Mouse (Mus musculus) ES-Bruce4 (cell line): ENCODE results near the gene Atp1a4. TPM values are rescaled to one million over a fixed set of nuclear protein-coding genes. Genes with fewer than 3 reads are reported as not detected.
"Not testable (repeated sequence)": the region's sequence is repeated elsewhere in the genome, so short reads cannot be mapped to it uniquely, and the experiment has no call there.

Source experiments
- H3K27ac ChIP-seq: 2 replicates; pipeline ENCODE4 v1.5.1; 2012; ENCODE audit warnings: low read length, inconsistent platforms; ENCODE audit not compliant: insufficient read depth
- H3K27me3 ChIP-seq: 2 replicates; pipeline ENCODE4 v1.6.1; 2012; ENCODE audit warnings: mild to moderate bottlenecking, low read length, inconsistent platforms; ENCODE audit not compliant: control insufficient read depth, poor library complexity, insufficient read depth, severe bottlenecking
- H3K36me3 ChIP-seq: 2 replicates; pipeline ENCODE4 v1.6.1; 2012; ENCODE audit warnings: inconsistent platforms, mild to moderate bottlenecking, low read length, moderate library complexity; ENCODE audit not compliant: control insufficient read depth, poor library complexity, insufficient read depth, severe bottlenecking
- H3K4me1 ChIP-seq: one replicate; pipeline ENCODE4 v1.8.1; 2011; ENCODE audit warnings: low read length; ENCODE audit not compliant: control insufficient read depth, insufficient read depth
- H3K4me3 ChIP-seq: 2 replicates; pipeline ENCODE4 v1.5.1; 2011; ENCODE audit warnings: low read depth, mild to moderate bottlenecking, low read length
- H3K9ac ChIP-seq: 2 replicates; pipeline ENCODE4 v1.6.1; 2012; ENCODE audit warnings: low read depth, mild to moderate bottlenecking, inconsistent platforms; ENCODE audit not compliant: poor library complexity, severe bottlenecking
- H3K9me3 ChIP-seq: replicated peaks from 2 replicates; pipeline ENCODE4 v1.6.1; 2012; ENCODE audit warnings: mild to moderate bottlenecking, low read length, inconsistent platforms; ENCODE audit not compliant: control insufficient read depth, poor library complexity, insufficient read depth, severe bottlenecking
- CTCF ChIP-seq: IDR thresholded peaks from one replicate; pipeline ENCODE4 v1.8.1; 2011; ENCODE audit warnings: low read depth, low read length
- EP300 ChIP-seq: IDR thresholded peaks from 2 replicates; pipeline ENCODE4 v1.6.1; 2011; ENCODE audit warnings: low read depth, low read length; ENCODE audit not compliant: insufficient read depth
- POLR2A ChIP-seq: IDR thresholded peaks from one replicate; pipeline ENCODE4 v1.8.1; 2011; ENCODE audit warnings: low read length; ENCODE audit not compliant: insufficient read depth
- polyA plus RNA-seq: library from polyadenylated mRNA; stranded (reverse); fragments of >200 nt; gene quantifications from 2 replicates; pipeline ENCODE4 v1.2.4, GENCODE M21; 2011; ENCODE audit warnings: low read depth; ENCODE audit not compliant: missing spikeins, insufficient read depth, insufficient read length

Atp1a4 gene
- polyA plus RNA-seq, 1 experiment = not detected

GRCm38 (mm10) chr1:172261477-172262078 lies 3.4 kb upstream of the Atp1a4 start, which contains the start of gene Igsf8:
TSS of gene Igsf8 (plus strand) at chr1:172261641.
- H3K27ac ChIP-seq = peak within 1 kb of the TSS; percentile 79

GRCm38 (mm10) chr1:172247679-172248078 lies 10.5 kb downstream of the Atp1a4 start:
- no peaks in the 10 kb centered on the region for H3K36me3 ChIP-seq

More at GRCm38 (mm10) chr1:172261477-172262078, 3.4 kb upstream of the Atp1a4 start, which contains the start of gene Igsf8:
- H3K27me3 ChIP-seq = no peaks in the 10 kb centered on the region
- TF ChIP-seq CTCF = no peak
- no peak for TF ChIP-seq EP300
- TF ChIP-seq POLR2A = no peak
- H3K4me3 ChIP-seq = no peak within 1 kb of the TSS
- no peaks in the 10 kb centered on the region for H3K4me1 ChIP-seq
- no peak within 1 kb of the TSS for H3K9ac ChIP-seq
- peaks cover 14% of the 10 kb centered on the region for H3K9me3 ChIP-seq
- no peaks in the 10 kb centered on the region for H3K36me3 ChIP-seq

GRCm38 (mm10) chr1:172247216-172247615 lies 11.0 kb downstream of the Atp1a4 start:
- H3K9ac ChIP-seq = no peak overlapping the region
- no peaks in the 10 kb centered on the region for H3K9me3 ChIP-seq
- H3K4me3 ChIP-seq = no peak overlapping the region
- H3K27me3 ChIP-seq = no peaks in the 10 kb centered on the region
- no peak overlapping the region for H3K27ac ChIP-seq
- peaks cover 2% of the 10 kb centered on the region for H3K4me1 ChIP-seq
- H3K36me3 ChIP-seq = no peaks in the 10 kb centered on the region
- TF ChIP-seq CTCF (no peak), POLR2A (no peak), EP300 (no peak)

More at GRCm38 (mm10) chr1:172247679-172248078, 10.5 kb downstream of the Atp1a4 start:
- no peaks in the 10 kb centered on the region for H3K27me3 ChIP-seq
- no peak overlapping the region for H3K9ac ChIP-seq
- TF ChIP-seq CTCF (peak; percentile 80), EP300 (no peak)
- no peak overlapping the region for H3K4me3 ChIP-seq
- H3K9me3 ChIP-seq = no peaks in the 10 kb centered on the region
- H3K4me1 ChIP-seq = no peaks in the 10 kb centered on the region
- H3K27ac ChIP-seq = no peak overlapping the region

- H3K27me3 ChIP-seq, H3K9me3 ChIP-seq, H3K36me3 ChIP-seq, H3K9ac ChIP-seq, H3K4me1 ChIP-seq, H3K27ac ChIP-seq: not testable (repeated sequence)
- H3K4me3 ChIP-seq = peak overlapping the region; percentile 18
These were observed 13.6 kb downstream of the Atp1a4 start for GRCm38 (mm10) chr1:172244645-172245044.

GRCm38 (mm10) chr1:172243547-172244205 lies 14.5 kb downstream of the Atp1a4 start:
- no peaks in the 10 kb centered on the region for H3K9me3 ChIP-seq
- no peak overlapping the region for H3K4me3 ChIP-seq
- H3K27me3 ChIP-seq = no peaks in the 10 kb centered on the region
- no peak overlapping the region for H3K9ac ChIP-seq
- H3K4me1 ChIP-seq = peaks cover 2% of the 10 kb centered on the region
- TF ChIP-seq EP300 (no peak), CTCF (peak; percentile 67), POLR2A (no peak)
- no peaks in the 10 kb centered on the region for H3K36me3 ChIP-seq
- H3K27ac ChIP-seq = no peak overlapping the region

- H3K27me3 ChIP-seq = no peaks in the 10 kb centered on the region
- TF ChIP-seq EP300 = no peak
- no peak for TF ChIP-seq CTCF
- TF ChIP-seq POLR2A = no peak
- H3K36me3 ChIP-seq = no peaks in the 10 kb centered on the region
- peaks cover 3% of the 10 kb centered on the region for H3K4me1 ChIP-seq
- no peak overlapping the region for H3K9ac ChIP-seq
- H3K9me3 ChIP-seq = no peaks in the 10 kb centered on the region
- H3K27ac ChIP-seq = no peak overlapping the region
- H3K4me3 ChIP-seq = no peak overlapping the region
These were observed 15.8 kb downstream of the Atp1a4 start for GRCm38 (mm10) chr1:172242401-172242800.
